Mouse (Mus musculus) neural tube, postnatal 0 days (tissue): ENCODE measurements around the gene Vmn1r232. TPM values are rescaled to one million over a fixed set of nuclear protein-coding genes. Genes with fewer than 3 reads are reported as not detected.

Source experiments
- polyA plus RNA-seq: library from polyadenylated mRNA; unstranded; fragments of >200 nt; fragmentation: Nextera tagmentation; extraction: Ambion mirVana; gene quantifications from 2 replicates; pipeline ENCODE4 v1.2.1, GENCODE M21; 2015

Gene Vmn1r232
- polyA plus RNA-seq, result not detected in 2 replicates

GRCm38 (mm10) chr17:20919614-20920013 lies at the start of gene Vmn1r232:
Vmn1r232 (minus strand) TSS chr17:20919714.

DNA sequence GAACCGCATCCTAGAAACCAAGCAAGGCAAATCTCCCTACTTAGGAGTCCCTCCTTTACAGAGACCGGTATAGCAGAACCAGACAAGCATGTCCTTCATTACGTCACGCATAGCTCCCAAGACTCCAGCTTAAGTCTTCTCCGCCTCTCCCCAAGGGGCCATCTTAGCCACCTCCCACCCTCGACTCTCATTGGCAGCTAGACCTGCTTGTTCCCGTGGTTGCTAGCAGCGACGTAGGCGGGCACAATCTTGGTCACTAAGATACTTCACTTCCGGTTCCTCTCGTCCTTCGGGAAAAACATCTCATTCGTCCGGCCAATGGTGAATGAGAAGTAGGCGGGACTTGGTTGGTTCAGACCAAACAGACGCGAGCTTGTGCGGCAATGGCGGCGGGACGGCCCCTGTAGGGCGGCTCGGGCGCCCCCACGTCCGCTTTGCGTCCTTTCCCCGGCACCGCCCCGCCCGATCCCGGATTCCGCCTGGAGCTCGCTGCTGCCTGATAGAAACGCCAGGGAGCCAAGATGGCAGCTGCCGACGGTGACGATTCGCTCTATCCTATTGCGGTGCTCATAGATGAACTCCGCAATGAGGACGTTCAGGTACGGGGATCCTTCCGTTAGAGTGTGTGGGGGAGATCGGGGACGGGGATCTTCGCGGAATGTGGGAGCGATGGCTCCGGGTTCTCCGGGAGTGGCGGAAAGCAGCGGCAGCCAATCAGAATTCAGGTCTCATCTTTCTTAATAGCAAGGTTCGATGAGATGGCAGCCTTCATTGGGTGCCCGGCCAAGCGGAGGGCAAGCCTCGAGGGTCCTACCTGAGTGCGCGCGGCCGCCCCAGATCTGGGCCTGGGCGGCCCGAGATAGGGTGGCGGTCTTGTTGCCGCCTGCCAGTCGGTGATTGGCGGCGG lies 25.7 kb upstream of the Vmn1r232 start, which contains the start of gene Ppp2r1a:
TSS of gene Ppp2r1a (plus strand) at position 327 of the 907 bp plus-strand sequence.

GRCm38 (mm10) chr17:20904991-20905390 lies 14.5 kb downstream of the Vmn1r232 start, which contains the start of gene Vmn1r231:
Vmn1r231 (minus strand) TSS chr17:20905091.

Other genes starting within 250 kb of the Vmn1r232 start
- not detected in 2 replicates for gene Vmn1r226, start 236.9 kb downstream of the Vmn1r232 start, polyA plus RNA-seq
- not detected in 2 replicates for gene Vmn1r227, start 189.9 kb downstream of the Vmn1r232 start, polyA plus RNA-seq
- not detected in 2 replicates for gene Vmn1r228, start 133.6 kb downstream of the Vmn1r232 start, polyA plus RNA-seq
- gene Vmn1r229, start 108.2 kb downstream of the Vmn1r232 start, polyA plus RNA-seq, result not detected in 2 replicates
- gene Vmn1r230, start 79.3 kb downstream of the Vmn1r232 start, polyA plus RNA-seq, result not detected in 2 replicates
- not detected in 2 replicates for gene Vmn1r231, start 14.6 kb downstream of the Vmn1r232 start, polyA plus RNA-seq
- 687 and 790 TPM in 2 replicates for gene Ppp2r1a, start 25.6 kb upstream of the Vmn1r232 start, polyA plus RNA-seq
- not detected in 2 replicates for gene Vmn1r233, start 76.8 kb upstream of the Vmn1r232 start, polyA plus RNA-seq
- 13.8 and 15.6 TPM in 2 replicates for gene Zfp160, start 89.2 kb upstream of the Vmn1r232 start, polyA plus RNA-seq